ENCODE assay signal across 8 mouse cellular contexts in genomic region chr16:13158906-13159889, GRCm38 (mm10). TPM values are rescaled to one million over a fixed set of nuclear protein-coding genes. Genes with fewer than 3 reads are reported as not detected.
DNase-seq lines count a peak whose midpoint lies in the region; ATAC-seq and TF ChIP-seq lines count a peak whose summit lies in the region.

No protein-coding gene starts in this region.

- H3K9ac ChIP-seq in embryonic facial prominence, embryonic 14.5 days (ENCODE audit: low read depth, low read length) = no peak overlapping the region
- no peak overlapping the region; the same call in 1 of the 2 replicates for H3K9ac ChIP-seq in heart, embryonic 16.5 days (ENCODE audit: low read length)
- H3K9ac ChIP-seq in kidney, postnatal 0 days (ENCODE audit: low read depth, low read length) = no peak overlapping the region
- H3K9ac ChIP-seq in neural tube, embryonic 13.5 days = no peak overlapping the region

- H3K4me2 ChIP-seq in embryonic facial prominence, embryonic 14.5 days (ENCODE audit: low read depth, low read length) = peak overlapping the region; percentile 64; the same call in 1 of the 2 replicates
- H3K4me2 ChIP-seq in heart, embryonic 16.5 days (ENCODE audit: low read depth, low read length) = peak overlapping the region; percentile 73
- peak overlapping the region; percentile 48; the same call in 1 of the 2 replicates for H3K4me2 ChIP-seq in kidney, postnatal 0 days (ENCODE audit: low read length)
- H3K4me2 ChIP-seq in neural tube, embryonic 13.5 days = peak overlapping the region; percentile 58

- 42% methylated on average over 13 of the region's 13 CpGs for WGBS in embryonic facial prominence, embryonic 14.5 days
- WGBS in heart, embryonic 16.5 days = 25% methylated on average over 13 of the region's 13 CpGs
- 27% methylated on average over 13 of the region's 13 CpGs for WGBS in kidney, postnatal 0 days
- 46% methylated on average over 13 of the region's 13 CpGs for WGBS in neural tube, embryonic 13.5 days

- no peak for TF ChIP-seq CTCF in kidney, postnatal 0 days (IDR thresholded peaks at IDR 0.05; ENCODE audit: low read depth)

- H3K9me3 ChIP-seq in embryonic facial prominence, embryonic 14.5 days (ENCODE audit: control insufficient read depth, low read length) = no peaks in the 10 kb centered on the region
- no peaks in the 10 kb centered on the region for H3K9me3 ChIP-seq in heart, embryonic 16.5 days (replicated peaks; ENCODE audit: control insufficient read depth, low read length)
- H3K9me3 ChIP-seq in kidney, postnatal 0 days (replicated peaks; ENCODE audit: low read length) = no peaks in the 10 kb centered on the region
- no peaks in the 10 kb centered on the region for H3K9me3 ChIP-seq in neural tube, embryonic 13.5 days

- H3K27me3 ChIP-seq in embryonic facial prominence, embryonic 14.5 days (replicated peaks; ENCODE audit: control insufficient read depth, insufficient read depth, low read length) = no peaks in the 10 kb centered on the region
- no peaks in the 10 kb centered on the region for H3K27me3 ChIP-seq in heart, embryonic 16.5 days (ENCODE audit: control insufficient read depth, insufficient read depth, low read length)
- H3K27me3 ChIP-seq in kidney, postnatal 0 days (ENCODE audit: insufficient read depth, low read length) = no peaks in the 10 kb centered on the region
- H3K27me3 ChIP-seq in neural tube, embryonic 13.5 days = no peaks in the 10 kb centered on the region

- no peaks in the 10 kb centered on the region for H3K36me3 ChIP-seq in embryonic facial prominence, embryonic 14.5 days (ENCODE audit: control insufficient read depth, insufficient read depth, low read length)
- no peaks in the 10 kb centered on the region for H3K36me3 ChIP-seq in heart, embryonic 16.5 days (ENCODE audit: control insufficient read depth, insufficient read depth)
- no peaks in the 10 kb centered on the region for H3K36me3 ChIP-seq in kidney, postnatal 0 days (ENCODE audit: insufficient read depth, low read length)
- H3K36me3 ChIP-seq in neural tube, embryonic 13.5 days = no peaks in the 10 kb centered on the region

- 0 out of 2 replicates have a peak, but pooled peaks cover 5% of the 10 kb centered on the region for H3K4me1 ChIP-seq in embryonic facial prominence, embryonic 14.5 days (ENCODE audit: control insufficient read depth, insufficient read depth, low read length)
- peaks cover 16% of the 10 kb centered on the region for H3K4me1 ChIP-seq in heart, embryonic 16.5 days (ENCODE audit: control insufficient read depth, insufficient read depth, low read length)
- H3K4me1 ChIP-seq in kidney, postnatal 0 days (replicated peaks; ENCODE audit: insufficient read depth, low read length) = no peaks in the 10 kb centered on the region
- peaks cover 7% of the 10 kb centered on the region for H3K4me1 ChIP-seq in neural tube, embryonic 13.5 days (replicated peaks)

- no peak overlapping the region for H3K27ac ChIP-seq in embryonic facial prominence, embryonic 14.5 days (replicated peaks; ENCODE audit: low read depth, low read length)
- H3K27ac ChIP-seq in heart, embryonic 16.5 days (ENCODE audit: low read length) = no peak overlapping the region
- H3K27ac ChIP-seq in kidney, postnatal 0 days = no peak overlapping the region
- no peak overlapping the region for H3K27ac ChIP-seq in neural tube, embryonic 13.5 days (replicated peaks)

- no peak overlapping the region for H3K4me3 ChIP-seq in embryonic facial prominence, embryonic 14.5 days (ENCODE audit: low read depth, low read length)
- H3K4me3 ChIP-seq in heart, embryonic 16.5 days (ENCODE audit: low read length) = no peak overlapping the region
- no peak overlapping the region for H3K4me3 ChIP-seq in kidney, postnatal 0 days (replicated peaks; ENCODE audit: low read depth, low read length)
- H3K4me3 ChIP-seq in neural tube, embryonic 13.5 days = no peak overlapping the region

- ATAC-seq in embryonic facial prominence, embryonic 14.5 days (ENCODE audit: low read depth) = peak; percentile 36; the same call in 1 of the 2 replicates
- no peak; the same call in 1 of the 2 replicates for ATAC-seq in heart, embryonic 16.5 days (replicated peaks; ENCODE audit: extremely low read depth, insufficient read depth, low FRiP score)
- peak; percentile 50 for ATAC-seq in kidney, postnatal 0 days (replicated peaks; ENCODE audit: low FRiP score, low read depth)
- ATAC-seq in neural tube, embryonic 13.5 days (ENCODE audit: low read depth) = peak; percentile 74

- DNase-seq in thymus, postnatal 0 days (ENCODE audit: low spot score) = peak; percentile 36
- DNase-seq in thymus, postnatal 36 days = no peak
- DNase-seq in embryonic facial prominence, embryonic 14.5 days (ENCODE audit: low spot score) = peak; percentile 41
- DNase-seq in kidney, postnatal 0 days (ENCODE audit: low spot score) = peak; percentile 79
- DNase-seq in lung, adult 18-20 months = peak; percentile 36 to 51
- no peak for DNase-seq in ovary, adult 18-20 months (ENCODE audit: low spot score)

RNA-seq across cellular contexts. Expression of gene Ercc4, which starts 49.7 kb away (rescaled TPM):
- polyA plus RNA-seq in thymus, postnatal 0 days (2015; fragmentation: Nextera tagmentation; extraction: Ambion mirVana) = 10.9 and 15.0 TPM in 2 replicates
- 11.8 and 13.3 TPM in 2 replicates for polyA plus RNA-seq in embryonic facial prominence, embryonic 14.5 days (2014; fragmentation: Nextera tagmentation; extraction: Ambion mirVana)
- 9.5 and 9.9 TPM in 2 replicates for polyA plus RNA-seq in heart, embryonic 16.5 days (2015; fragmentation: Nextera tagmentation; extraction: Ambion mirVana)
- 9.9 and 11.0 TPM in 2 replicates for polyA plus RNA-seq in kidney, postnatal 0 days (2015; fragmentation: Nextera tagmentation; extraction: Ambion mirVana)
- polyA plus RNA-seq in neural tube, embryonic 13.5 days (2015; fragmentation: Nextera tagmentation; extraction: Ambion mirVana) = 13.6 and 15.1 TPM in 2 replicates

Comparison
In these comparisons a context has a peak if more than half of its experiments do, and no peak if none do; other contexts are left out.
1. DNase-seq: peak in thymus, postnatal 0 days (single experiment), embryonic facial prominence, embryonic 14.5 days (single experiment), kidney, postnatal 0 days (single experiment) and lung, adult 18-20 months (2 of 2); none in thymus, postnatal 36 days (0 of 2) and ovary, adult 18-20 months (single experiment).
2. Peak in every context shown above with its lines, with median percentiles within 50 percentile points of each other: H3K4me2 ChIP-seq.